Mouse (Mus musculus) forebrain, embryonic 13.5 days (tissue): Measurements from ENCODE around the gene Dnajc6. TPM values are rescaled to one million over a fixed set of nuclear protein-coding genes. Genes with fewer than 3 reads are reported as not detected.

Source experiments
- ATAC-seq: fragments of 200-750 bp; cut with Nextera tagmentation; 2 replicates; pipeline ENCODE4 v1.8.0; 2017
- H3K27ac ChIP-seq: fragments of 300-500 bp; sonication (generic); 2 replicates; pipeline ENCODE4 v1.5.1; 2015; ENCODE audit warnings: inconsistent platforms, mild to moderate bottlenecking, moderate library complexity
- H3K27me3 ChIP-seq: fragments of 300-500 bp; sonication (generic); 2 replicates; pipeline ENCODE4 v1.6.1; 2015; ENCODE audit warnings: mild to moderate bottlenecking, inconsistent platforms
- H3K36me3 ChIP-seq: fragments of 300-500 bp; sonication (generic); 2 replicates; pipeline ENCODE4 v1.6.1; 2015; ENCODE audit warnings: mild to moderate bottlenecking, inconsistent platforms; ENCODE audit not compliant: poor library complexity, severe bottlenecking
- H3K4me1 ChIP-seq: fragments of 300-500 bp; sonication (generic); 2 replicates; pipeline ENCODE4 v1.6.1; 2015; ENCODE audit warnings: inconsistent platforms
- H3K4me2 ChIP-seq: fragments of 300-500 bp; sonication (generic); 2 replicates; pipeline ENCODE4 v1.6.1; 2015; ENCODE audit warnings: inconsistent platforms, mild to moderate bottlenecking, moderate library complexity
- H3K4me3 ChIP-seq: fragments of 300-500 bp; sonication (generic); 2 replicates; pipeline ENCODE4 v1.5.1; 2015; ENCODE audit warnings: mild to moderate bottlenecking, inconsistent platforms
- H3K9ac ChIP-seq: fragments of 300-500 bp; sonication (generic); 2 replicates; pipeline ENCODE4 v1.6.1; 2015; ENCODE audit warnings: mild to moderate bottlenecking, inconsistent platforms
- H3K9me3 ChIP-seq: fragments of 300-500 bp; sonication (generic); replicated peaks from 2 replicates; pipeline ENCODE4 v1.6.1; 2016; ENCODE audit warnings: inconsistent platforms
- WGBS: fragments of 180-500 bp; shearing (Covaris S2); methylation state at CpG from one replicate; pipeline ENCODE4 v1.1.7; 2015; 5-methylcytosine and 5-hydroxymethylcytosine counted together
- polyA plus RNA-seq: library from polyadenylated mRNA; unstranded; fragments of >200 nt; fragmentation: Nextera tagmentation; extraction: Ambion mirVana; gene quantifications from 2 replicates; pipeline ENCODE4 v1.2.1, GENCODE M21; 2015

Dnajc6 gene
- polyA plus RNA-seq, 1 experiment from 2014 or later = 10.8 TPM

DNA sequence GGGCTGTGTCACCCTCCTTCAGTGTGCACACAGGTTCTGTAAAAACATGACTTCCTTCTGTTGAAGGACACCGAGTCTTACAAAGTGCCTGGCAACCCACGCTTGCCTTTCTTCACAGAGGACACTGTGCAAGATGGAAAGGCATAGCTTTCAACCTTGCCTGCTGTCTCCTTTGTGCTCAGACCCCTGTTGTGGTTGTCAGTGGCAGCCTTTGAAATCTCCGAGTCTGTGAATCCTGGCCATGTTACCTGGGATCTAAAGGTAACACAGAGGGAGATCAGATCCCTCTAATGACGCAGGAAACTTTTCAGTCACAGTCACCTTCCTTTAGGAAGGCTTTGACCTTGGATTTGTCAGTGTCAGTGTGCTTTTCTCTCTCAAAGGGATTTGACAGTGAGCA lies 84.7 kb downstream of the Dnajc6 start:
- Histone ChIP-seq H3K9ac (no peak overlapping the region), H3K4me2 (no peak overlapping the region), H3K9me3 (no peaks in the 10 kb centered on the region), H3K27ac (no peak overlapping the region), H3K4me1 (peaks cover 16% of the 10 kb centered on the region), H3K4me3 (no peak overlapping the region), H3K36me3 (no peaks in the 10 kb centered on the region), H3K27me3 (no peaks in the 10 kb centered on the region)
- no peak for ATAC-seq
- WGBS = 74% methylated on average over 4 of the region's 4 CpGs

DNA sequence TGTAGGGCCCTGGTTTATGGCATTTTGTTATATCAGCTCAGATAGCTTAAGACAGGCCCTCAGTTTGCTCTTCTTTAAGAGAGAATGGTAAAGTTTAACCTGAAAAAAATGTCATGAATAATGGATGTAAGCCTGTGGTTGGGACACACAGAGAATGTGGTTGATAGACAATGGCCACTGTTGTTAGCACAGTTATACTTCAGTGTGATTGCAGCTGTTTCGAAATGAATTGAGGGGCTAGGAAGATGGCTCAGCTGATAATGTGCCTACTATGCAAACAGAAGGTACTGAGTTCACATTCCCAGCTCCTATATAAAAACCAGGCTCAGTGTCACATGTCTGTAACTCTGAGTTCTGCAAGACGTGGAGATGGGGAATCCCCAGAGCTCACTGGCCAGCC lies 86.4 kb downstream of the Dnajc6 start:
- Histone ChIP-seq H3K4me3 (no peak overlapping the region), H3K36me3 (no peaks in the 10 kb centered on the region), H3K4me1 (peaks cover 16% of the 10 kb centered on the region), H3K27me3 (no peaks in the 10 kb centered on the region), H3K9ac (no peak overlapping the region), H3K27ac (no peak overlapping the region), H3K4me2 (no peak overlapping the region), H3K9me3 (no peaks in the 10 kb centered on the region)
- WGBS = 80% methylated on average over 2 of the region's 2 CpGs
- ATAC-seq = no peak

DNA sequence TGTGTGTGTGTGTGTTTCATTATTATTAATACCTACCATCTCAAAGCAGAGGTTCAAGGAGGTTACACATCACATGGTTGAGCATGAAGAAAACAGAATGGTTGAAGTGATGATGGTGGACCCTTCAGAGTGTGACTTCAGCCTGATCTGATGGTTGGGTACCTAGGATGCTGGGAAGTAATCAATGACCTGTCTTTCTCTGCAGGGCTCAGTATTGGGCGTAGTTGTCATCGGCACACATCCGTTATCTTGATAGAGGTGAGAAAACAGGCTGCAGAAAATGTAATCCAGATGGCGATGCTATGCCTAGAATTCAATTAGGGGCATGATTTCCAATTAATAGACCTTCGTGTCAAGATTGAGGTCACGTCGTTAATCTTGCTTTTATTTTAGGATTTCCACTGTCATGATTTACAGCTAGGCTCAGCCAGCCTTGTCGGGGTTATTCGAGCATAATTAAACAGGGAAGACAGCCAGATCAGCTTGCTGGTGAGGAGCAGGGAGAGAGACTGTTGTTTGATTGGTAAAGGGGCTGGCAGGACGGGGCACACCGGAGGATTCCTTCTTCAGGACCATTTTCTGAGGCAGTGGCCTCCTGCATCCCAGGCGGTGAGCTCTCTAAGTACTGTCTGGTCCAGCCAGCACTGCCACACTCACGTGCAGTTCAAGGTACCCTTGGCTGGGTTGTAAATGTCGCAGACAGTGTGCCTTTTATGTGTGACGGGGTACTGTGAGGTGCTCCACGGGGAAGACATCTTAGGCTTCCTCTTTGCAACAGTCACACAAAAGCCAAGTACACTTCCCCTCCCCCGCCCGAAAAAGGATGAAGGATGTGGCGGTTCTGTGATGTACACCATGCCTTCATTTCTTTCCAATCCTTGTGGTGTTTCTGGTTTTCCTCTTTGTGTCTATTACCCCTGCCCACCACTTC lies 88.3 kb downstream of the Dnajc6 start:
- Histone ChIP-seq H3K27me3 (no peaks in the 10 kb centered on the region), H3K4me1 (peaks cover 16% of the 10 kb centered on the region), H3K36me3 (no peaks in the 10 kb centered on the region), H3K9me3 (no peaks in the 10 kb centered on the region), H3K9ac (no peak overlapping the region), H3K4me2 (peak overlapping the region; percentile 40), H3K4me3 (no peak overlapping the region), H3K27ac (0 out of 2 replicates have a peak overlapping the region, but pooled peaks have one; percentile 48)
- 32% methylated on average over 19 of the region's 19 CpGs for WGBS
- peak; percentile 61 for ATAC-seq

DNA sequence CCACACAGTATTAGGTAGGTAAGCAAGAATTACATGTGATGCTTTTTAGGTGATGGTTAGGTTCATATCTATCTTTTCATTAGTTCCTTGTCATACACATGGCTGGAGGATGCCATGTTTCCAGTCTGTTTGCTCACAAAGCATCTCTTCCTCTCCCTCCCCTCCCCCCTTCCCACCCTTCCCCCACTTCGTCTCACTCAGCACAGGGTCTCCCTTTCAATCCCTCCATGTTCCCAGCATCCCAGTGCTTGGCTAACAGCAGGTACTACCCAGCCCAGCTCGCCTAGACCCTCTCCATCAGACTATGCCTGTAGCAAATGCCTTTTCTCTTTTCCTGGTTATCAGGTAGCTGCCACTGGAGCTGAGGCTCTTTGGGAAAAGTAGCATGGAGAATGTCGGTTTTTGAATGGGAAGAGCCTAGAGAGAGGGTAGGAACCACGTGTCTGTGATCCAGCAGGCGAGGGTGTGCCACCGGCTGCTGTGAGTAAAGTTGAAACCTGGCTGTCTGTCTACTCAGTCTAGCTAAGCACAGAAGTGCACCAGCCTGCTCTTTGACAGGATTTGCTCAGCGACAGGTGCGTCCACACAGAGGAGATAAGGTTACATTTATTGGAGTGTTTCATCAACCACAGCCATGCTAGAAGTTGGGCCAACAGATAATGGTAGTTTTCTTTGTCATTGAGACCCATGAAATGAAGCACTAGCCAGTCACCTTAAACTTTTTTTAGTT lies 89.2 kb downstream of the Dnajc6 start:
- Histone ChIP-seq H3K9ac (no peak overlapping the region), H3K4me2 (peak overlapping the region; percentile 40; the same call in 1 of the 2 replicates), H3K4me1 (peaks cover 16% of the 10 kb centered on the region), H3K4me3 (no peak overlapping the region), H3K27me3 (no peaks in the 10 kb centered on the region), H3K27ac (0 out of 2 replicates have a peak overlapping the region, but pooled peaks have one; percentile 48), H3K9me3 (no peaks in the 10 kb centered on the region), H3K36me3 (no peaks in the 10 kb centered on the region)
- peak; percentile 52 for ATAC-seq
- WGBS = 61% methylated on average over 8 of the region's 8 CpGs

DNA sequence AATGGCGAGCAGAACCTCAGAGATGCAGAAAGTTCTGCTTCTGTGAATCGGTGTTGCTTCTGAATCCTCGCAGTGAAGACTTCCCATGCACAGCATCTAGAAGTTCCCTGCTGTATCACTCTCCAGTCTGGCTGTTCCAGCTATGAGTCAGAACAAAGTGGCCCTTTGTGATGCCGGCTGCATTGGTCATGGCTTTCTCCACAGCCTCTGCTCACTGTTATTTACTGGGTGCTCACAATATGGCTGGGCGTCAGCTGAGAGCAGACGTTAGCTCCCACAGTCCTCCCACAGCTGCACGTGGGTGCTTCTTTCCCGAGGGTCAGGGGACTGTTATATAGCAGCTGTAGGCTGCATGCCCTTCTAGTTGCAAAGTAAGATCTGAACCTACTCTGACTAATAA lies 92.5 kb downstream of the Dnajc6 start:
- H3K27me3 ChIP-seq = no peaks in the 10 kb centered on the region
- no peak overlapping the region for H3K4me3 ChIP-seq
- ATAC-seq = no peak
- no peak overlapping the region for H3K9ac ChIP-seq
- peaks cover 16% of the 10 kb centered on the region for H3K4me1 ChIP-seq
- H3K36me3 ChIP-seq = no peaks in the 10 kb centered on the region
- no peak overlapping the region for H3K27ac ChIP-seq
- H3K9me3 ChIP-seq = no peaks in the 10 kb centered on the region
- no peak overlapping the region for H3K4me2 ChIP-seq
- WGBS = 81% methylated on average over 8 of the region's 8 CpGs

DNA sequence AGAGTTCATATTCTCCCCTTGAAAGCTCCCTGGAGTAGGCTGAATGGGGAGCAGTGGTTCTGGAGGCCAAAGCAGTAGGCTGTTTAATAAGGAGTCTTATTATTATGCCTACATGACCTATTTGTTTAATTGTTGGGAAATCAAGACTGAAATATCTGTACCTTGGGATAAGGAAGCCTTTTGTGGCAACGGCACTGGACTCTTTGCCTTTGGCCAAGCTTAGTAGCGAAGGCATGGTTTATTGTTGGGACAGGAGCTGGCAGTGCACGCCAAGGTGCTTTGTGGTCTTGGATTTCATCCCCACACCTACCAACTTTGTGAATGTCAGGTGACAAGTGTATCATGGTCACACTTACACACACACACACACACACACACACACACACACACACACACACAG lies 93.3 kb downstream of the Dnajc6 start:
- WGBS = 96% methylated on average over 3 of the region's 3 CpGs
- Histone ChIP-seq H3K4me2 (no peak overlapping the region), H3K27ac (no peak overlapping the region), H3K4me1 (peaks cover 9% of the 10 kb centered on the region), H3K4me3 (no peak overlapping the region), H3K9me3 (no peaks in the 10 kb centered on the region), H3K36me3 (no peaks in the 10 kb centered on the region), H3K9ac (no peak overlapping the region), H3K27me3 (no peaks in the 10 kb centered on the region)
- no peak for ATAC-seq

DNA sequence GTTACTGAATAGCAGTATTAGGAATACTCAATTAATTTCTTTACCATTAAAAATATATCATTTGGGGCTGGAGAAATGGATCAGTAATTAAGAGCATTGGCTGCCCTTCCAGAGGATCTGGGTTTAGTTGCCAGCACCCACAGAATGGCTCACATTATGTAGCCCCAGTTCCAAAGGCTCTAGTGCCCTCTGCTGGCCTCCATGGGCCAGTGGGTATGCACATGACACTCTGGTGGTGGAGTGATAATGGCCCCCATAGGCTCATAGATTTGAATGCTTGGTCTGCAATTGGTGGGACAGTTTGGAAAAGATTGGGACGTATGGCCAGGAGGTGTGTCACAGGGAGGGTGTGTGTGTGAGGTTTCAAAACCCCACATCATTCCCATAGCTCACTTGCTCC lies 95.0 kb downstream of the Dnajc6 start:
- no peak overlapping the region for H3K4me3 ChIP-seq
- WGBS = 91% methylated on average over 1 of the region's 1 CpGs
- H3K4me2 ChIP-seq = no peak overlapping the region
- H3K9ac ChIP-seq = no peak overlapping the region
- H3K27me3 ChIP-seq = no peaks in the 10 kb centered on the region
- no peaks in the 10 kb centered on the region for H3K4me1 ChIP-seq
- no peak for ATAC-seq
- no peak overlapping the region for H3K27ac ChIP-seq
- no peaks in the 10 kb centered on the region for H3K36me3 ChIP-seq
- H3K9me3 ChIP-seq = no peaks in the 10 kb centered on the region

DNA sequence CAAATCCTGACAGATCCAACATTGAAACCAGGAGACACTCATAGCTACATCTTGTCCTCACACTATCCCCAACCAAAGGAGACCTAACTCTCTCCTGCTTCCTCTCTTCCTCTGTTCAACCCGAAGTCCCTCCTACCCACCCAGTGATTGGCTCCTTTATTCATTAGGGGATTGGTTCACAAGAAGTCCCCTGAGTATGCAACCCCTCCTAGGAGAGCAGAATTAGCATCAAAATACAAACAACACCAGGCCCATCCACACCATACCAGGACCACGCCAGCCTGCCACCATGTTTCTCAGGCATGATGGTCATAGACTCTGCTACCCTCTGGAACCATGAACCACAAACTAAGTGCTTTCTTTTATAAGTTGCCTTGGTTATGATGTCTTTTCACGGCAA lies 96.0 kb downstream of the Dnajc6 start:
- no peaks in the 10 kb centered on the region for H3K9me3 ChIP-seq
- no peaks in the 10 kb centered on the region for H3K27me3 ChIP-seq
- no peak overlapping the region for H3K27ac ChIP-seq
- no peak overlapping the region for H3K4me3 ChIP-seq
- H3K36me3 ChIP-seq = no peaks in the 10 kb centered on the region
- no peak overlapping the region for H3K9ac ChIP-seq
- H3K4me2 ChIP-seq = no peak overlapping the region
- no peaks in the 10 kb centered on the region for H3K4me1 ChIP-seq
- WGBS = 71% methylated on average over 3 of the region's 3 CpGs
- no peak for ATAC-seq

DNA sequence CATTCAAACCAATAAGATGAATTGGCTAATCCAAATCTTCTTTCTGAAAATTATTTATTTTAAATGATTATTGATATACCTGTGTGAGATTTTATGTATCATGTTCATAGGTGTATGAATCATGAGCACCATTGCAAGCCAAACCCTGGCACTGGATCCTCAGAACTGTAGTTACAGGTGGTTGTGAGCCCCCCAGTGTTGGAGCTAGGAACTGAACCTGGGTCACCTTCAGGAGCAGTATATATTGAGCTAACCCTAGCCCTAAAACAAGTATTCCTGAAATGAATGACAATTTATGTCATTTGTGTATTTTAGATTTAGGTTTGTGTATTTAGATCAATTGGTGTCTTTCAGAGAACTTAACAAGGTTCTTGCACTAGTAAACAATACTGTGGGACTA lies 105.3 kb downstream of the Dnajc6 start:
- Histone ChIP-seq H3K27ac (no peak overlapping the region), H3K4me2 (no peak overlapping the region), H3K4me3 (no peak overlapping the region), H3K4me1 (no peaks in the 10 kb centered on the region), H3K27me3 (no peaks in the 10 kb centered on the region), H3K9ac (no peak overlapping the region), H3K9me3 (no peaks in the 10 kb centered on the region), H3K36me3 (0 out of 2 replicates have a peak, but pooled peaks cover 3% of the 10 kb centered on the region)
- ATAC-seq = no peak

DNA sequence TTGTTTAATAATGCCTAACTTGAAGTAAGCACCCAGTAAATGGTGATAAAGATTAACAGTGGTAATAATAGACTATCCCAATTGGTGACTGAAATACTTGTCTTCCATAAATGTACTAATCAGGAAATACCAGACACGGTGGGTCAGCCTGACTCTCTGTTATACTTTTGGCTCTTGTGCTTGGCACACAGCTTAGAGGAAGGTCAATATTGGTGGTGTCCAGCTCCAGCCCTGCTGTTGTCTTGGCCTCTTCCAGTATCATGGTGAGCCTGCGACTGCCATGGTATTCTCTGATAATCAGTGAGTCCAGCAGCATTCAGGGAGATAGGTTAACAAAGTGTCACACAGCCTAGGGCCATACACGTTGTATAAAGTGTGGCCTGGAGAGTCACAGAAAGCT lies 107.2 kb downstream of the Dnajc6 start:
- no peak for ATAC-seq
- Histone ChIP-seq H3K36me3 (0 out of 2 replicates have a peak, but pooled peaks cover 3% of the 10 kb centered on the region), H3K27ac (no peak overlapping the region), H3K4me2 (no peak overlapping the region), H3K9me3 (no peaks in the 10 kb centered on the region), H3K27me3 (no peaks in the 10 kb centered on the region), H3K4me1 (no peaks in the 10 kb centered on the region), H3K9ac (no peak overlapping the region), H3K4me3 (no peak overlapping the region)
- WGBS = 83% methylated on average over 3 of the region's 3 CpGs

DNA sequence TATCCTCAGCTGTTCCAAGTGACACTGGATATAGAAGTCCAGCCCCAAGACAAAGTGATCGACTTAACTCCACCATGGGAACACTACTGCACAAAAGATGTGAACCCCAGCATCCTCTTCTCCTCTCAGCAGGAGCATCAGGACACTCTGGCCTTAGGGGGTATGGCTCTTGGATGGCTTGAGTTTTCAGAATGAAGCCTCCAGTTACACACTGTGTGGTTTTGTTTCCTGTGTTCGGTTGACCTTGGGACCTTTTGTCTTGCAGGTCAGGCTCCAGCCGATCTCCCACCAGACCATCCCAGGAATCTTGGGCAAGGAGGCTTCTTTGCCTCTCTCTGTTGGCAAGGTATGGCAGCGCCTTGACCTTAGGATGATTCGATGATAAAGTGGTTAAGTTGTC lies 120.1 kb downstream of the Dnajc6 start:
- Histone ChIP-seq H3K9ac (no peak overlapping the region), H3K9me3 (no peaks in the 10 kb centered on the region), H3K4me1 (no peaks in the 10 kb centered on the region), H3K36me3 (peaks cover 14% of the 10 kb centered on the region), H3K27me3 (no peaks in the 10 kb centered on the region), H3K27ac (no peak overlapping the region), H3K4me3 (no peak overlapping the region), H3K4me2 (no peak overlapping the region)
- ATAC-seq = no peak
- WGBS = 87% methylated on average over 5 of the region's 5 CpGs

DNA sequence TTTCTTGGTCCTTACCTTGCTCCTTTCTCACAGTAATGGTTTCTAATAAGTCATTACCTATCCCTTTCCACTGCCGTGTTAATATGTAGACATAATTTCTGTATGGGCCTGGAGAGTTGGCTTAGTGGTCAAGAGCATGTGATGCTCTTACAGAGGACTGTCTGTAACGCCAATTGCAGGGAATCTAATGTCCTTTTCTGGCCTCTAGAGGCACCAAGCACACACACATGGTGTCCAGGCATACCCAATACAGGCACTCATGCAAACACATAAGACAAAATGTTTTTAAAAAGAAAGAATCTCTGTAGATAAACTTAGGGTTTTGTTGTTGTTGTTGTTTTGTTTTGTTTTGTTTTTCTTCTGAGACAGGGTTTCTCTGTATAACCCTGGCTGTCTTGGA lies 121.3 kb downstream of the Dnajc6 start:
- Histone ChIP-seq H3K4me2 (no peak overlapping the region), H3K36me3 (peaks cover 14% of the 10 kb centered on the region), H3K27me3 (no peaks in the 10 kb centered on the region), H3K9me3 (no peaks in the 10 kb centered on the region), H3K9ac (no peak overlapping the region), H3K4me3 (no peak overlapping the region), H3K4me1 (no peaks in the 10 kb centered on the region), H3K27ac (no peak overlapping the region)
- 80% methylated on average over 2 of the region's 2 CpGs for WGBS
- ATAC-seq = no peak
